Mouse (Mus musculus) stomach, postnatal 0 days (tissue): ENCODE measurements around the gene Gpr1.

Experiments
- CTCF ChIP-seq: IDR thresholded peaks from 2 replicates; pipeline ENCODE4 v1.5.1; 2016; ENCODE audit warnings: antibody characterized with exemption, low read depth, mild to moderate bottlenecking, moderate library complexity
- EP300 ChIP-seq: optimal IDR thresholded peaks from 2 replicates; pipeline ENCODE3; 2016; ENCODE audit warnings: antibody characterized with exemption

DNA sequence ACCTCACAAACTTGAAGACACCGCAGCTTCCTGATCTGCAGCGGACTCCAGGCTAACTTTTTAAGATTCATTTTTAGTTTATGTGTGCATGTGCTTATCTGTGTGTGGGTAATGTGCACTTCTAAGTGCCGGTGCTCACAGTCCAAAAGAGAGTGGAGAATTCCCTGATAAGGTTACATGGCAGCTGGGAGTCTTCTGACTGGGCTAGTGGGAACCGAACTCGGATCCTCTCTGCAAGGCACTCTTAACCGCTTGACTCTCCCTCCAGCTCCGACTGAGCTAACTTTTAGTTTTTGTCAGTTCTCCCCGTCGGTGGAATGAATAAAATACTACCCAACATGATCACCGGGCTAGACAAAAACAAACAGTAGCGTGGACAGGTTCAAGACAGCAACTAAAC, 38.5 kb downstream of the Gpr1 start:
- TF ChIP-seq CTCF (no peak), EP300 (no peak)
